Mouse (Mus musculus): ENCODE measurements at regions not wholly inside any gene's neighbourhood (a gene's known extent, or its start where the extent isn't known, plus 50 kb on each side); places are given as distances from the start of the nearest gene placed in this dataset.
A peak's percentile ranks its signal among the peaks of the same experiment; 100 is the strongest.

DNA sequence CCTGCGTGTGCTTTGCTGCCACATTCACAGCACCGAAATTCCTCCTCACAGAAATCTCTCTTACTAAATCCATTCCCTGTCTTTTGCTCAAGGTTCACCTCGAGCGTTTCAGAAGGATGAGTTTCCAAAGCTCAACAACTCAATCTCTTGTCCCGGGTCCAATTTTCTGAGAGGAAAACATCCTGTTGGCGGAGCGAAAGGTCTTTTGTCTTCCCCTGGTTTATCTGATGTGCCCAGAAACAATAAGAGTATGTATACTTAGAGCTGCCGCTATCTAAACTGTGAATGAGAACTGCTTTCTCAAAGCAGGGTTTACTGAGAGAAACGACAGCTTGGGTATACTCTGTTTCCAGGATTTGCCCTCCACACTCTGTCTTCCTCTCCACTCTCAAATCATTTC lies 115.6 kb upstream of the Lrig3 start:
- intact Hi-C loops (cut with DNase I): no loop called here
- DNase-seq: no peak

DNA sequence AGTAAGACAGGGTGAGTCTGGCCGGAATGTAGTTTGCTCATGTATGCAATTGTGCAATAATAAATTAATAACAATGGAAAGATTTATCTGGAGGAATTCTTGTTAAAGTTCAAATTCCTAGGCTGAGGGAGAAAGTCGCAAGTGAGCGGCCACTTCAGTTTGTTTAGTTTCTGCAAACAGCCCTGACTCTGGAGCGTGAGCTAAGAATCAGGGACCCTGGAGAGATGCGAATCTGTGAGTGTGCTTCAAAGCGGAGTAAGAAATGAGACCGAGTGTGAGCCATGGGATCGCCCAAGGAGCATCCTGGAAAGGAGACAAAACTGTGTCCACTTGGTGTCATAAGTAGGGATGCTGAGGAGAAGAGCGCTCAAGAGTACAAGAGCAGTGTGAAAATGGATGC lies 104.2 kb upstream of the Lrig3 start:
- no peak for DNase-seq
- intact Hi-C loops (cut with DNase I): no loop called here

DNA sequence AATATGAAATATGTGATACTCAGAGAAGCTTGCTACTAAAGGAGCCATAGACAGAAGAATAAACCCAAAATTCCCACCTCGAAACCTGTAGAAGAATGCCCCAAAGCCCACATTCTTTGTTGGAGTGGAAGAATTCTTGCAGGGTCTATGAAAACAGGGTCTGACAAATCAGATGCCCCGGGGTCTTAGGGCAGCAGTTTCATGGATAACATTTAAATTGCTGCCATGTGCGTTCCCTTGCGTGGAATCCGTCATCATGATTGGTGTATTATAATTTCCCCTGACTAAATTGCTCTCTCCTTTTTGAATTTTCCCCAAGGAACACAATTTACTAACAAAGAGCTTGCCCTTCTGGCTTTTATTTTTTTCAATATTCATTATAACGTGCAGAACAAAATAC lies 99.6 kb upstream of the Lrig3 start:
- no peak for DNase-seq
- intact Hi-C loops (cut with DNase I): no loop called here

DNA sequence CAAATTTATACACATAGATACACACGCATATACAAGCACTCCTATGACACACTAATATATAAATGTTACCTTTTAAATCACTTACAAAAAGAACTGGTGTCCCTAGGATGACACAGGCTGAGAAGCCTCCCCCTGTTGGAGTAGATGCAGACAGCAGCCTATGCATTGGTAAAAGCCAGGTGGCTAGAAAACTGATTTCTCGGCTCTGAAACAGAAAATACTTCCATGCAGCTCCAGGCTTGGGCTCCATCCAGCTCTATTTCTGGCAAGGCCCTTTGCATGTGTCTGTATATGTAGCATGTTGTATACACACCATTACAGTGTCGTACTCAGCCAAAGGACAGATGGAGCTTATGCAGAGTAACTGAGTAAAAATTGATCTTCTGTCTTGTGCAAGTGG lies 81.4 kb upstream of the Lrig3 start:
- intact Hi-C loops (cut with DNase I): no loop called here
- DNase-seq: no peak

DNA sequence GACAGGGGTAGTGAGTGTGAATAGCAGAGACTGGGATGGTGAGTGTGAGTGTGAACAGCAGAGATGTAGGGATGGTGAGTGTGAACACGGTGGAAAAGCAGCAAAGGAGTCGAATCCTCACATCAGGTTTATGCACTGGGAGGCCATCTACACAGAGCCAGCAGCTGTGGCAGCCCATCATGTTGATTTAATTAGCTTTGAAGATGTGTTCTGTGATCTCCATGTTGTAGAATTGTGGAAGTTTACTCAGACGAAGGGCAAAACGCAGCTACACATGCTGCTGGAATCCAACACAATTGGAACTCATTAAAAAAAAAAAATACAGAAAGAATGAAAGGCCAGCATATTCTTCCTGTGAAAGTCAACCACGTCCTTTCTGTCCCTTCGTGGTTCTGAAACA lies 80.2 kb upstream of the Lrig3 start:
- intact Hi-C loops (cut with DNase I): no loop called here
- DNase-seq: no peak

DNA sequence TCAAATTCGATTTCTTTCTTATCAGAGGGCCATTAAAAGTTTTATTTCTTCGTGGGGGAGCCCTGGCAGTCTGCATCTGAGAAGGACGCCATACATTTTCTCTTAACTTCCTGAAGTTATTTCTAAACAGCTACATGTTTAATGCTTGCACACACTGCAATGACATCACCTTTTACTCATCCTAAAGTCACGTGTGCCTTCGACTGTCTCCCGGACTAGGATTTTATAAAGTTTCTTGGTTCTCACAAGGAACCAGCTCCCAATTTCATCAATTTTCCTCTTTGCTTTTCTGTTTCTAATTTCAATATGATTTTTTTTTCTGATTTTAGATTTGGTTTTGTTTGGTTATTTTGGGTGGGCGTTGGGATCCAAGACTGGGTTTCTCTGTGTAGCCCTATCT lies 73.8 kb upstream of the Lrig3 start:
- no peak for DNase-seq
- intact Hi-C loops (cut with DNase I): no loop called here

DNA sequence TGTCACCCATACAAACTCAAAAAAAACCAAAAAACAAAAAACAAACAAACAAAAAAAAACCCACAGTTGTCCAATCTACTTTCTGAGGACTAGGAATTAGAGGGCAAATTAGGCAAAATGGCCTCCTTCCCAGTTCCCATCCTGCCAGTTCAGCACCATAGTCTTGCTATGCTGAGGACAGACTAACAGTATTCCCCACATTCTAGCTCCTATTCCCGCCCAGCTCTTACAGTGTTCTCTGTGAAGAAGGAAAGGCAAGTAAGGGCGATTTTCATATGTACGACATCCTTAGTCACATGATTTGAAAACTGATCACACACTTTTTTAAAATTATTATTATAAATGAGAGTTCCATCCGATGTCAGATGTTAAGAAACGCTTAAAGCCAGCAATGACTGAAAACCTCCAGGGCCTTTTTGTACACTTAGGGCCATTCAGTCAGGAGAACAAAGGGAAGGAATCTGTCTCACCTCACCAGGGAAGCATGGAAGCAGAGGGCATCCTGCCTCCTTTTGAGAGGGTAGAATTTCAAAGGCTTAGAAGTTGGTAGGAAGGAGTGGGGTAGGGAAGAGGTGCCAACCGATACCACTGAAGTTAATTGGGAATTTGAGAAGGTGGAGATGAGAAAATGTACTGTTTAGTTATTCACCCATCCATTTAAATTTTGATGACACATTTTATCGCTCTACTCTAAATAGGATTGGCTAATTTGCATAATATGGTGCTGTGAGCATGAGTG lies 70.1 kb upstream of the Lrig3 start:
- no peak for DNase-seq
- intact Hi-C loops (cut with DNase I): no loop called here

DNA sequence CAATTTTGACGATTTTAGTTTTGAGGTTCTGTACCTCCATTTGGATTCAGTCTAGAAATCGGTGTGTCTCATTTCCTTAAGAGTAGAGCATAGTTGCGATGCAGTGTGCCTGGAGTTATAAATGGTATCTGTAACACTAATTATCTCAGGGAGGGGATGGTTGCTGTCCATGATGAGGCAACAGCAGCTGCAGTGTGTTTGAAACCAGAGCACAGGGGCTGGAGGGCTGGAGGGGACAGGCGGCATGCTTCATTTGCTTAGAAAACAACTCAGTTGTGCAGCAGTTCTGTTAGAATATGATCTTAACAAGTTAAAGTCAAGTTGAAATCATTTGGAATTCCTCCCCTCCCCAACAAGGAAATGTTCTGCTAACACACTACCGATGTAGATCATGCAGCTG lies 69.3 kb upstream of the Lrig3 start:
- intact Hi-C loops (cut with DNase I): no loop called here

DNA sequence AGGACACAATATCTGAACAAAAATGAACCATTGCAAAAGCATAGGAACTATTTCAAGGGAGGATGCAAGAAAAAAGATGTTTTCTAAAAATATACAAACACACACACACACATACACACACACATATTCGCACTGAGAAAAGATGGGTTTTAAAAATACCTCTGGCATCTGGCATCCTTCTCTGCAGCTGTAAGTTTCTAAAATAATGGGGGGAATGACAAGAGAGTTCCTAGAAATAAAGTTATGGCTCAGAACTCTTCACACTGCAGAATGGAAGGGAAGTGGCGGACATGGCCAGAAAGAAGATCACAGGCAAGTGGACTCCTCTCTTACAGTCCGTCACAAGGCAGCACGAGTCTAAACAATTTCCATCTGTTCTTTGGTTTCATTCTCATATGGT lies 66.5 kb upstream of the Lrig3 start:
- intact Hi-C loops (cut with DNase I): no loop called here
- no peak for DNase-seq

More for the DNA sequence above, 69.3 kb upstream of the Lrig3 start:
- no peak for DNase-seq

DNA sequence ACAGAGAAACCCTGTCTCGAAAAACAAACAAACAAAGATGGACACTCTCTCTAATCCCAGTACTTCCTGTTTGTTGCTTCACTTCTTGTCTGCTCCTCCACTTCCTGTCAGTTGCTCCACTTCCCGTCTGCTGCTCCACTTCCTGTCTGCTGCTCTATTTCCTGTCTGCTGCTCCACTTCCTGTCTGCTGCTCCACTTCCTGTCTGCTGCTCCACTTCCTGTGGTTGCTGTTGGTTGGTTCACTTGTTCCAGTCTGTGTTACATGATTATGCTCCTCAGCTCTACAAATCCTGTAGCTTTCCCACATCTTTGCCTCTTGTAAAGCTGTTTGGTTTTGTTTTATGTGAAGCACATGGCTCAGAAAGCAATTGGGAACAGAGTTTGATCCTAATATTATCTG lies 65.4 kb upstream of the Lrig3 start:
- DNase-seq: no peak

DNA sequence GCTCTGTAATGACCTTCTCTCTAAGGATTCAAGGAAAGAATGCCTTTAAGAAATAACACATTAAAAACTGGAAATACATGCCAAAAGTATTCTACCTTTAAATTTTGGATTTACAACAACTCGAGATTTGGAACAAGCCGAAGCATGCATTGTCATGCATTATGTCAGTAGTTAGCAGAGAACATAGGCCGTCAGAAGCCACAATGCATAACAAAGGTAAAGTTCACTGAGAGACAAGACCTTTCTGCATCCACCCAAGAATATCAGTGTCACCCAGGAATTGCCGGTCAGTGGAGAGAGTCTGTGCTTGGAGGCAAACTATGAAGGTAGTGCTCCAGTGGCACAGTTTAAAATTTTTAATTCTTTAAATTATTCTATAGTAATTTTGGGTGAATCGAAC lies 63.3 kb upstream of the Lrig3 start:
- DNase-seq: no peak

More for the DNA sequence above, 65.4 kb upstream of the Lrig3 start:
- intact Hi-C loops (cut with DNase I): no loop called here

DNA sequence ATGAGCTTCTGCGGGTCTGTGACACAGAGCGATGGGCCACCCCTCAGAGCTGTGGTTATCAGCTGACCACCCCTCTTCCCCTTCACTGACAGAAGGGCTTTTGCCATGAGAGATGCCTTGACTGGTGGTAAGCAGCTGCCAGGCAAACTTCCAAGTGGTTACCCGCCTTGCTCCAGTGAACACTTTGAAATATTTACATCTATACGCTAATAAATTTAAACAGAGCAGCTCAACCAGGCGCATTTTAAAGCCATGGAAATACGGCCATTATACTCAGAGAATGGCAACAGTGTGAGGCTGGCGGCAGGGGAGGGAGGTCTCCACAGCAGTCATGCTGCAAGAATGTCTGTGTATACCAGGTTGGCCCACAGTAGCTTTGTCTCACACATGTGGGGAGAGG lies 53.8 kb upstream of the Lrig3 start:
- intact Hi-C loops (cut with DNase I): no loop called here
- DNase-seq: peak; percentile 13

More for the DNA sequence above, 63.3 kb upstream of the Lrig3 start:
- intact Hi-C loops (cut with DNase I): no loop called here
